Mouse (Mus musculus): ENCODE results near the gene Gm17651. TPM values are rescaled to one million over a fixed set of nuclear protein-coding genes. Genes with fewer than 3 reads are reported as not detected.
A peak's percentile ranks its signal among the peaks of the same experiment; 100 is the strongest.

Gm17651 gene
- polyA plus RNA-seq, 1 experiment from 2014 or later = not detected

- no peaks in the 10 kb centered on the region for H3K9me3 ChIP-seq
- H3K36me3 ChIP-seq (replicated peaks) = peaks cover 46% of the 10 kb centered on the region
- H3K4me1 ChIP-seq = no peaks in the 10 kb centered on the region
- no peak overlapping the region for H3K4me3 ChIP-seq (replicated peaks)
- no peak overlapping the region for H3K9ac ChIP-seq
- no peaks in the 10 kb centered on the region for H3K27me3 ChIP-seq
- no peak for ATAC-seq (ENCODE audit: low FRiP score)
- WGBS = 85% methylated on average over 14 of the region's 14 CpGs
- H3K27ac ChIP-seq = no peak overlapping the region
- H3K4me2 ChIP-seq = no peak overlapping the region
Observed at GRCm38 (mm10) chr3:97667093-97667675, 7.3 kb downstream of the Gm17651 start.

GRCm38 (mm10) chr3:97666154-97666553 lies 8.3 kb downstream of the Gm17651 start:
- 82% methylated on average over 8 of the region's 8 CpGs for WGBS

GRCm38 (mm10) chr3:97665525-97665924 lies 9.0 kb downstream of the Gm17651 start:
- Histone ChIP-seq H3K27ac (no peak overlapping the region), H3K9ac (no peak overlapping the region), H3K4me2 (no peak overlapping the region), H3K27me3 (no peaks in the 10 kb centered on the region), H3K4me3 (replicated peaks) (no peak overlapping the region), H3K36me3 (replicated peaks) (peaks cover 42% of the 10 kb centered on the region), H3K9me3 (no peaks in the 10 kb centered on the region), H3K4me1 (no peaks in the 10 kb centered on the region)
- no peak for ATAC-seq (ENCODE audit: low FRiP score)
- WGBS = 94% methylated on average over 9 of the region's 9 CpGs

More at GRCm38 (mm10) chr3:97666154-97666553, 8.3 kb downstream of the Gm17651 start:
- no peak overlapping the region for H3K4me3 ChIP-seq (replicated peaks)
- no peaks in the 10 kb centered on the region for H3K9me3 ChIP-seq
- ATAC-seq (ENCODE audit: low FRiP score) = no peak
- H3K36me3 ChIP-seq (replicated peaks) = peaks cover 44% of the 10 kb centered on the region
- no peaks in the 10 kb centered on the region for H3K4me1 ChIP-seq
- no peak overlapping the region for H3K9ac ChIP-seq
- H3K27me3 ChIP-seq = no peaks in the 10 kb centered on the region
- no peak overlapping the region for H3K27ac ChIP-seq
- no peak overlapping the region for H3K4me2 ChIP-seq

GRCm38 (mm10) chr3:97661206-97661605 lies 13.3 kb downstream of the Gm17651 start:
- H3K27ac ChIP-seq = no peak overlapping the region
- no peak for ATAC-seq (ENCODE audit: low FRiP score)
- 74% methylated on average over 8 of the region's 8 CpGs for WGBS
- no peaks in the 10 kb centered on the region for H3K27me3 ChIP-seq
- no peak overlapping the region for H3K4me3 ChIP-seq (replicated peaks)
- peaks cover 20% of the 10 kb centered on the region for H3K36me3 ChIP-seq (replicated peaks)
- H3K4me1 ChIP-seq = peaks cover 12% of the 10 kb centered on the region
- H3K9ac ChIP-seq = no peak overlapping the region
- H3K4me2 ChIP-seq = no peak overlapping the region
- H3K9me3 ChIP-seq = no peaks in the 10 kb centered on the region

GRCm38 (mm10) chr3:97659746-97660145 lies 14.7 kb downstream of the Gm17651 start:
- Histone ChIP-seq H3K27ac (no peak overlapping the region), H3K4me3 (replicated peaks) (no peak overlapping the region), H3K4me1 (peaks cover 12% of the 10 kb centered on the region), H3K4me2 (no peak overlapping the region), H3K27me3 (no peaks in the 10 kb centered on the region), H3K9ac (no peak overlapping the region), H3K36me3 (replicated peaks) (peaks cover 17% of the 10 kb centered on the region), H3K9me3 (no peaks in the 10 kb centered on the region)
- 91% methylated on average over 7 of the region's 7 CpGs for WGBS
- ATAC-seq (ENCODE audit: low FRiP score) = no peak

GRCm38 (mm10) chr3:97658426-97659193 lies 15.9 kb downstream of the Gm17651 start:
- H3K27me3 ChIP-seq = no peaks in the 10 kb centered on the region
- peak; percentile 80 for ATAC-seq (ENCODE audit: low FRiP score)
- H3K4me1 ChIP-seq = peaks cover 12% of the 10 kb centered on the region
- no peaks in the 10 kb centered on the region for H3K9me3 ChIP-seq
- H3K36me3 ChIP-seq (replicated peaks) = peaks cover 9% of the 10 kb centered on the region
- H3K9ac ChIP-seq = peak overlapping the region; percentile 73
- H3K4me2 ChIP-seq = peak overlapping the region; percentile 84
- H3K27ac ChIP-seq = 0 out of 2 replicates have a peak overlapping the region, but pooled peaks have one; percentile 42
- H3K4me3 ChIP-seq (replicated peaks) = peak overlapping the region; percentile 85
- under 1% methylated on average over 49 of the region's 50 CpGs for WGBS

GRCm38 (mm10) chr3:97657655-97658411 lies 16.7 kb downstream of the Gm17651 start, which contains the start of gene Prkab2:
Gene Prkab2 (plus strand): TSS chr3:97658193.
- Histone ChIP-seq H3K4me3 (replicated peaks) (peak within 1 kb of the TSS; percentile 85), H3K27me3 (no peaks in the 10 kb centered on the region), H3K9ac (peak within 1 kb of the TSS; percentile 73), H3K4me1 (peaks cover 12% of the 10 kb centered on the region), H3K36me3 (replicated peaks) (0 out of 2 replicates have a peak, but pooled peaks cover 4% of the 10 kb centered on the region), H3K9me3 (no peaks in the 10 kb centered on the region), H3K27ac (0 out of 2 replicates have a peak within 1 kb of the TSS, but pooled peaks have one; percentile 42), H3K4me2 (peak within 1 kb of the TSS; percentile 84)
- 2% methylated on average over 51 of the region's 51 CpGs for WGBS
- peak; percentile 94 for ATAC-seq (ENCODE audit: low FRiP score)

GRCm38 (mm10) chr3:97654901-97655300 lies 19.6 kb downstream of the Gm17651 start:
- Histone ChIP-seq H3K9ac (no peak overlapping the region), H3K36me3 (replicated peaks) (no peaks in the 10 kb centered on the region), H3K4me3 (replicated peaks) (no peak overlapping the region), H3K4me1 (peaks cover 12% of the 10 kb centered on the region), H3K27me3 (no peaks in the 10 kb centered on the region), H3K27ac (no peak overlapping the region), H3K9me3 (no peaks in the 10 kb centered on the region), H3K4me2 (no peak overlapping the region)
- no peak for ATAC-seq (ENCODE audit: low FRiP score)
- WGBS = 83% methylated on average over 8 of the region's 8 CpGs

GRCm38 (mm10) chr3:97653781-97654180 lies 20.7 kb downstream of the Gm17651 start:
- 92% methylated on average over 5 of the region's 5 CpGs for WGBS
- H3K36me3 ChIP-seq (replicated peaks) = no peaks in the 10 kb centered on the region

GRCm38 (mm10) chr3:97651604-97652003 lies 22.9 kb downstream of the Gm17651 start:
- Histone ChIP-seq H3K9ac (no peak overlapping the region), H3K4me3 (replicated peaks) (no peak overlapping the region), H3K36me3 (replicated peaks) (no peaks in the 10 kb centered on the region), H3K4me1 (no peaks in the 10 kb centered on the region), H3K27me3 (no peaks in the 10 kb centered on the region), H3K27ac (no peak overlapping the region), H3K4me2 (no peak overlapping the region), H3K9me3 (no peaks in the 10 kb centered on the region)
- ATAC-seq (ENCODE audit: low FRiP score) = no peak
- 90% methylated on average over 10 of the region's 10 CpGs for WGBS

More at GRCm38 (mm10) chr3:97653781-97654180, 20.7 kb downstream of the Gm17651 start:
- H3K9me3 ChIP-seq = no peaks in the 10 kb centered on the region
- no peak overlapping the region for H3K4me2 ChIP-seq
- H3K4me1 ChIP-seq = peaks cover 1% of the 10 kb centered on the region; the same call in 1 of the 2 replicates
- ATAC-seq (ENCODE audit: low FRiP score) = no peak
- no peak overlapping the region for H3K4me3 ChIP-seq (replicated peaks)
- no peak overlapping the region for H3K27ac ChIP-seq
- H3K27me3 ChIP-seq = no peaks in the 10 kb centered on the region
- no peak overlapping the region for H3K9ac ChIP-seq

GRCm38 (mm10) chr3:97649469-97649868 lies 25.0 kb downstream of the Gm17651 start:
- H3K9me3 ChIP-seq = no peaks in the 10 kb centered on the region
- H3K36me3 ChIP-seq (replicated peaks) = no peaks in the 10 kb centered on the region
- H3K4me3 ChIP-seq (replicated peaks) = no peak overlapping the region
- H3K27ac ChIP-seq = no peak overlapping the region
- no peak overlapping the region for H3K9ac ChIP-seq
- no peak overlapping the region for H3K4me2 ChIP-seq
- no peaks in the 10 kb centered on the region for H3K27me3 ChIP-seq
- ATAC-seq (ENCODE audit: low FRiP score) = no peak
- no peaks in the 10 kb centered on the region for H3K4me1 ChIP-seq
- 90% methylated on average over 6 of the region's 6 CpGs for WGBS

- Histone ChIP-seq H3K9ac (no peak overlapping the region), H3K4me1 (no peaks in the 10 kb centered on the region), H3K27ac (no peak overlapping the region), H3K9me3 (no peaks in the 10 kb centered on the region), H3K36me3 (replicated peaks) (no peaks in the 10 kb centered on the region), H3K4me2 (no peak overlapping the region), H3K4me3 (replicated peaks) (no peak overlapping the region), H3K27me3 (no peaks in the 10 kb centered on the region)
- no peak for ATAC-seq (ENCODE audit: low FRiP score)
- WGBS = 80% methylated on average over 3 of the region's 3 CpGs
Observed at GRCm38 (mm10) chr3:97649022-97649421, 25.5 kb downstream of the Gm17651 start.

Measured in forebrain, embryonic 12.5 days (tissue).